Mouse (Mus musculus) midbrain, embryonic 14.5 days (tissue): ENCODE measurements around the gene Vac14. TPM values are rescaled to one million over a fixed set of nuclear protein-coding genes. Genes with fewer than 3 reads are reported as not detected.

Experiments
- ATAC-seq: fragments of 200-750 bp; cut with Nextera tagmentation; 2 replicates; pipeline ENCODE4 v1.8.0; 2017; ENCODE audit warnings: moderate number of reproducible peaks, moderate library complexity; ENCODE audit not compliant: low FRiP score, low TSS enrichment
- DNase-seq: peaks from one replicate; pipeline ENCODE4 v3.0.0-alpha.2; 2015
- H3K27ac ChIP-seq: fragments of 300-500 bp; sonication (generic); replicated peaks from 2 replicates; pipeline ENCODE4 v1.5.1; 2014; ENCODE audit warnings: mild to moderate bottlenecking, low read depth, low read length, moderate library complexity
- H3K27me3 ChIP-seq: fragments of 300-500 bp; sonication (generic); 2 replicates; pipeline ENCODE4 v1.6.1; 2014; ENCODE audit warnings: low read length, control low read depth, mixed read lengths; ENCODE audit not compliant: control insufficient read depth, insufficient read depth
- H3K36me3 ChIP-seq: fragments of 300-500 bp; sonication (generic); 2 replicates; pipeline ENCODE4 v1.6.1; 2014; ENCODE audit warnings: low read length, control low read depth; ENCODE audit not compliant: control insufficient read depth, insufficient read depth
- H3K4me1 ChIP-seq: fragments of 300-500 bp; sonication (generic); 2 replicates; pipeline ENCODE4 v1.6.1; 2014; ENCODE audit warnings: mild to moderate bottlenecking, antibody characterized with exemption, low read length, control low read depth; ENCODE audit not compliant: control insufficient read depth, insufficient read depth
- H3K4me2 ChIP-seq: fragments of 300-500 bp; sonication (generic); 2 replicates; pipeline ENCODE4 v1.6.1; 2014; ENCODE audit warnings: mild to moderate bottlenecking, low read length, moderate library complexity
- H3K4me3 ChIP-seq: fragments of 300-500 bp; sonication (generic); replicated peaks from 2 replicates; pipeline ENCODE4 v1.5.1; 2014; ENCODE audit warnings: low read depth, low read length
- H3K9ac ChIP-seq: fragments of 300-500 bp; sonication (generic); replicated peaks from 2 replicates; pipeline ENCODE4 v1.6.1; 2014; ENCODE audit warnings: mild to moderate bottlenecking, low read length, moderate library complexity
- H3K9me3 ChIP-seq: fragments of 300-500 bp; sonication (generic); 2 replicates; pipeline ENCODE4 v1.6.1; 2016; ENCODE audit warnings: low read length, control low read depth, mixed read lengths; ENCODE audit not compliant: control insufficient read depth
- WGBS: fragments of 180-500 bp; shearing (Covaris S2); extraction: QIAGEN DNeasy Blood & Tissue Kit; methylation state at CpG from one replicate; pipeline ENCODE4 v1.1.7; 2014; 5-methylcytosine and 5-hydroxymethylcytosine counted together
- polyA plus RNA-seq: library from polyadenylated mRNA; unstranded; fragments of >200 nt; fragmentation: Nextera tagmentation; extraction: Ambion mirVana; gene quantifications from 2 replicates; pipeline ENCODE4 v1.2.1, GENCODE M21; 2014

Gene Vac14
- polyA plus RNA-seq, 1 experiment from 2014 or later: 32.5 TPM

- DNase-seq: no peak
- Histone ChIP-seq H3K9me3 (no peaks in the 10 kb centered on the region), H3K9ac (no peak overlapping the region), H3K4me1 (no peaks in the 10 kb centered on the region), H3K27me3 (no peaks in the 10 kb centered on the region), H3K27ac (no peak overlapping the region), H3K4me2 (no peak overlapping the region), H3K36me3 (peaks cover 93% of the 10 kb centered on the region), H3K4me3 (no peak overlapping the region)
- no peak for ATAC-seq
- WGBS: 94% methylated on average over 8 of the region's 8 CpGs
Measured at GRCm38 (mm10) chr8:110733036-110733435, 114.7 kb downstream of the Vac14 start.

DNA sequence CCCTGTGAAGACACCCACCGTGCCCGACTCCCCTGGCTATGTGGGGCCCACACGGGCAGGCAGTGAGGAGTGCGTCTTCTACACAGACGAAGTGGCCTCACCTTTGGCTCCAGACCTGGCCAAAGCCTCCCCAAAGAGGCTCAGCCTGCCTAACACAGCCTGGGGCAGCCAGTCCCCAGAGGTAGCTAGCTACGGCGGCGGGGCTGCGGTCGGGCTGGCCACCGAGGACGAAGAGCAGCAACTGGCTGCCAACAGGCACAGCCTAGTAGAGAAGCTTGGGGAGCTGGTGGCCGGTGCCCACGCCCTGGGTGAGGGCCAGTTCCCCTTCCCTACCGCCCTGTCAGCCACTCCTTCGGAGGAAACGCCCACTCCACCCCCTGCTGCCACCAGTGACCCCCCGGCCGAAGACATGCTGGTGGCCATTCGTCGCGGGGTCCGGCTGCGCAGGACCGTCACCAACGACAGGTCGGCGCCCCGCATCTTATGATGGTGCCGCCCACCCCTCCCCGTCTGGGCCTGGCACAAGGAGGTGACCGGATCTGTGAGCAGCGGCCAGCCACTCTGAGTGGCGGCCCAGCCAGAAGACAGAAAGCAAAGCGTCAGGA, 120.3 kb downstream of the Vac14 start:
- H3K27me3 ChIP-seq: no peaks in the 10 kb centered on the region
- WGBS: 96% methylated on average over 35 of the region's 35 CpGs
- H3K9ac ChIP-seq: no peak overlapping the region
- ATAC-seq (no peak), DNase-seq (no peak)
- H3K27ac ChIP-seq: no peak overlapping the region
- H3K4me1 ChIP-seq: no peaks in the 10 kb centered on the region
- H3K36me3 ChIP-seq: peaks cover 68% of the 10 kb centered on the region
- H3K4me2 ChIP-seq: no peak overlapping the region
- H3K4me3 ChIP-seq: no peak overlapping the region
- no peaks in the 10 kb centered on the region for H3K9me3 ChIP-seq

- no peaks in the 10 kb centered on the region for H3K4me1 ChIP-seq
- no peaks in the 10 kb centered on the region for H3K9me3 ChIP-seq
- peaks cover 50% of the 10 kb centered on the region for H3K36me3 ChIP-seq
- no peak overlapping the region for H3K4me3 ChIP-seq
- no peak overlapping the region for H3K9ac ChIP-seq
- H3K27me3 ChIP-seq: no peaks in the 10 kb centered on the region
- no peak overlapping the region for H3K4me2 ChIP-seq
- no peak for ATAC-seq
- 93% methylated on average over 5 of the region's 5 CpGs for WGBS
- H3K27ac ChIP-seq: no peak overlapping the region
- no peak for DNase-seq
Measured at GRCm38 (mm10) chr8:110740629-110741175, 122.3 kb downstream of the Vac14 start.

DNA sequence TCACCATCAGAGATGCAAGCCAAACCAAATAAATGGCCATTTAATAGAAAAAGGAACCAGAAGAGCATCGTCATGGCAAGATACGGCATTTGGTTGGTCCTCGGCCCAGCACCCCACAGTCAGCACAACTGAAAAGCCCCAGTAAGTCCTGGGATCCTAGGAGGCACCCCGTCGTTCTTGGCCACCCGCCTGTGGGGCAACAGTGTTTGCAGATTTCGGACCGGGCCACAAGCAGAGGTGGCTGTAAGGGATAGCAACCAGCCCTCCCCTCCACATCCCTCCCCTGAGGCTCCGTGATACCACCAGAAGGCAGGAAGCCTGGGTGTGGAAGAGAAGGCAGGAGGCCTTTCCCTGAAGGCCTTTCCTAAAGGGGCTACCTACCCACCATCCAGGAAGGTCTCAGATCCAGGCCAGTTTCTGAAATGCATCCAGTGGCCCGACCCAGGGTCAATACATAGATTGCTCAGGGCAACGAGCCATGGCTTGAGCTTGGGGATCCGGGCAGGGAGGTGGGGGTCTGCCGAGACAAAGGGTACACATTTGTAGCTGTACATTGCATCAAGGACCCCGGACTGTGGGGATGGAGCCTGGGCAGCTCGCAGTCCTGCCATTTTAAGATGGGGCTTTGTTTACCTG, 123.5 kb downstream of the Vac14 start:
- no peak overlapping the region for H3K4me2 ChIP-seq
- ATAC-seq: no peak
- no peak overlapping the region for H3K27ac ChIP-seq
- 77% methylated on average over 15 of the region's 15 CpGs for WGBS
- H3K9me3 ChIP-seq: no peaks in the 10 kb centered on the region
- DNase-seq: no peak
- H3K27me3 ChIP-seq: no peaks in the 10 kb centered on the region
- peaks cover 39% of the 10 kb centered on the region for H3K36me3 ChIP-seq
- H3K4me3 ChIP-seq: no peak overlapping the region
- no peak overlapping the region for H3K9ac ChIP-seq
- no peaks in the 10 kb centered on the region for H3K4me1 ChIP-seq

- Histone ChIP-seq H3K4me3 (no peak overlapping the region), H3K4me2 (no peak overlapping the region), H3K4me1 (no peaks in the 10 kb centered on the region), H3K27ac (no peak overlapping the region), H3K27me3 (no peaks in the 10 kb centered on the region), H3K9me3 (no peaks in the 10 kb centered on the region), H3K9ac (no peak overlapping the region), H3K36me3 (peaks cover 34% of the 10 kb centered on the region)
- ATAC-seq (no peak), DNase-seq (no peak)
- 86% methylated on average over 5 of the region's 5 CpGs for WGBS
Measured at GRCm38 (mm10) chr8:110742452-110742818, 124.0 kb downstream of the Vac14 start.

DNA sequence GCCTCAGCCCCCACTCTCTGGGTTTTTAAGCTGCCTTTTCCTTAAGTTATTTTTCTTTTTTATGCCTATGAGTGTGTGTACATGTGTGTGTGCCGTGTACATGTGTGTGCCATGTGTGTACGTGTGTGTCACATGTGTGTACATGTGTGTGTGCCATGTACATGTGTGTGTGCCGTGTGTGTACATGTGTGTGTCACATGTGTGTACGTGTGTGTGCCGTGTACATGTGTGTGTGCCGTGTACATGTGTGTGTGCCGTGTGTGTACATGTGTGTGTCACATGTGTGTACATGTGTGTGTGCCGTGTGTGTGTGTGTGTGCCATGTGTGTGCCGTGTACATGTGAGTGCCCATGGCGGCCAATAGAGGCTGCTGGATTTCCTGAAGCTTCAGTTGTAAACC, 126.8 kb downstream of the Vac14 start:
- ATAC-seq (no peak), DNase-seq (no peak)
- Histone ChIP-seq H3K4me3 (no peak overlapping the region), H3K27me3 (no peaks in the 10 kb centered on the region), H3K27ac (no peak overlapping the region), H3K4me1 (no peaks in the 10 kb centered on the region), H3K4me2 (no peak overlapping the region), H3K36me3 (peaks cover 7% of the 10 kb centered on the region; the same call in 1 of the 2 replicates), H3K9ac (no peak overlapping the region), H3K9me3 (no peaks in the 10 kb centered on the region)
- WGBS: 93% methylated on average over 10 of the region's 10 CpGs

DNA sequence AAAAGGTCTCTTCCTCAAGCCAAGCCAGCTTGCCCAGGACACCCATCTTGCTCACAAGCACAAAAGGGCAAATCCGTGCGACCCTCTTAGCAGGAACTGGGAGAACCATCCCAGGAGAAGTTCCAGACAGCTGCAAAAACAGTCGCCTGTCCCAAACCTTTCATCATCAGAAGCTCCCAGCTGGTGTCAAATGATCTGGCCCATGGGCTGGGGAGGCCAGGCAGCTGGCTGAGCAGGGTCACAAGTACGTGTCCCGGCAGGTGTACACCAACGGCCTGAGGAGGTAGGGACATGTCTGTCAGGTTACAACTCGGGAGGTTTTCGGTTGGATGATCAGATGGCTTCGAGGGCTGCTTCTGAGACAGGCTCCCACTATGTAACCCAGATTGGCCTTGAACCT, 128.3 kb downstream of the Vac14 start:
- WGBS: 81% methylated on average over 9 of the region's 9 CpGs
- Histone ChIP-seq H3K4me1 (no peaks in the 10 kb centered on the region), H3K27me3 (no peaks in the 10 kb centered on the region), H3K4me2 (no peak overlapping the region), H3K9me3 (no peaks in the 10 kb centered on the region), H3K9ac (no peak overlapping the region), H3K36me3 (no peaks in the 10 kb centered on the region), H3K4me3 (no peak overlapping the region), H3K27ac (no peak overlapping the region)
- no peak for DNase-seq
- ATAC-seq: no peak

- ATAC-seq: peak; percentile 57; the same call in 1 of the 2 replicates
- H3K27ac ChIP-seq: no peak overlapping the region
- H3K27me3 ChIP-seq: no peaks in the 10 kb centered on the region
- H3K36me3 ChIP-seq: no peaks in the 10 kb centered on the region
- no peaks in the 10 kb centered on the region for H3K9me3 ChIP-seq
- H3K4me1 ChIP-seq: no peaks in the 10 kb centered on the region
- DNase-seq: peak; percentile 93
- 0 out of 2 replicates have a peak overlapping the region, but pooled peaks have one; percentile 10 for H3K9ac ChIP-seq
- H3K4me3 ChIP-seq: no peak overlapping the region
- no peak overlapping the region for H3K4me2 ChIP-seq
- 62% methylated on average over 10 of the region's 10 CpGs for WGBS
Measured at GRCm38 (mm10) chr8:110749500-110750170, 131.2 kb downstream of the Vac14 start.
